Mouse (Mus musculus) myocyte (in vitro differentiated cells): Measurements from ENCODE around the gene Farp1. TPM values are rescaled to one million over a fixed set of nuclear protein-coding genes. Genes with fewer than 3 reads are reported as not detected.

ENCODE experiments used
- H3K27me3 ChIP-seq: one replicate; pipeline ENCODE4 v1.6.1; 2011; ENCODE audit not compliant: control insufficient read depth, insufficient read depth, insufficient read length
- H3K36me3 ChIP-seq: one replicate; pipeline ENCODE4 v1.6.1; 2011; ENCODE audit not compliant: control insufficient read depth, insufficient read depth
- H3K4me2 ChIP-seq: one replicate; pipeline ENCODE4 v1.6.1; 2011; ENCODE audit warnings: low read depth, control low read depth
- H3K4me3 ChIP-seq: one replicate; pipeline ENCODE4 v1.5.1; 2011; ENCODE audit warnings: mild to moderate bottlenecking, control low read depth, moderate library complexity
- H3K79me2 ChIP-seq: one replicate; pipeline ENCODE4 v1.6.1; 2011; ENCODE audit not compliant: control insufficient read depth, insufficient read depth
- H3ac ChIP-seq: one replicate; pipeline ENCODE4 v1.6.1; 2011; ENCODE audit not compliant: control insufficient read depth, insufficient read length
- CEBPB ChIP-seq: IDR thresholded peaks from 2 replicates; pipeline ENCODE4 v1.6.1; 2011; ENCODE audit warnings: mild to moderate bottlenecking, moderate library complexity; ENCODE audit not compliant: poor library complexity, insufficient read depth, severe bottlenecking
- E2F4 ChIP-seq: IDR thresholded peaks from one replicate; pipeline ENCODE4 v1.6.1; 2011; ENCODE audit warnings: mild to moderate bottlenecking, control low read depth, moderate library complexity; ENCODE audit not compliant: insufficient read depth
- MAX ChIP-seq: IDR thresholded peaks from one replicate; pipeline ENCODE4 v1.6.1; 2011; ENCODE audit warnings: low read depth, mild to moderate bottlenecking, control low read depth
- MYOD1 ChIP-seq, 3 experiments: IDR thresholded peaks; one replicate each; pipeline ENCODE4 v1.6.1; 2011; ENCODE audit warnings: control low read depth in 2 of 3, low read depth in 2 of 3, mild to moderate bottlenecking in 2 of 3, moderate library complexity in 1 of 3; ENCODE audit not compliant: insufficient read length in 2 of 3, control insufficient read depth in 1 of 3
- MYOG ChIP-seq, 3 experiments: IDR thresholded peaks; one replicate each; pipeline ENCODE4 v1.6.1; 2011; ENCODE audit warnings: control low read depth in 2 of 3, low read depth in 2 of 3, mild to moderate bottlenecking in 2 of 3; ENCODE audit not compliant: insufficient read length in 2 of 3, control insufficient read depth in 1 of 3, insufficient read depth in 1 of 3
- POLR2A ChIP-seq: IDR thresholded peaks from one replicate; pipeline ENCODE4 v1.6.1; 2011; ENCODE audit warnings: low read depth, mild to moderate bottlenecking, control low read depth, moderate library complexity; ENCODE audit not compliant: insufficient read length
- POLR2AphosphoS2 ChIP-seq: IDR thresholded peaks from one replicate; pipeline ENCODE4 v1.6.1; 2011; ENCODE audit warnings: low read depth, control low read depth; ENCODE audit not compliant: insufficient read length
- REST ChIP-seq: IDR thresholded peaks from one replicate; pipeline ENCODE4 v1.6.1; 2011; ENCODE audit warnings: mild to moderate bottlenecking, control low read depth, moderate library complexity; ENCODE audit not compliant: insufficient read depth, insufficient read length
- SRF ChIP-seq: IDR thresholded peaks from one replicate; pipeline ENCODE4 v1.6.1; 2011; ENCODE audit warnings: low read depth; ENCODE audit not compliant: control insufficient read depth, insufficient read length
- TCF12 ChIP-seq: IDR thresholded peaks from one replicate; pipeline ENCODE4 v1.6.1; 2011; ENCODE audit warnings: mild to moderate bottlenecking, control low read depth; ENCODE audit not compliant: poor library complexity, insufficient read depth, severe bottlenecking
- TCF3 ChIP-seq: IDR thresholded peaks from one replicate; pipeline ENCODE4 v1.6.1; 2011; ENCODE audit warnings: low read depth, control low read depth; ENCODE audit not compliant: insufficient read length
- USF1 ChIP-seq: IDR thresholded peaks from one replicate; pipeline ENCODE4 v1.6.1; 2011; ENCODE audit warnings: low read depth, mild to moderate bottlenecking, control low read depth, moderate library complexity
- polyA plus RNA-seq: library from polyadenylated mRNA; unstranded; fragments of >200 nt; fragmentation: generic; extraction: Trizol; gene quantifications from one replicate; pipeline ENCODE4 v1.2.1, GENCODE M21; 2012; ENCODE audit warnings: missing spikeins

The Farp1 gene
- polyA plus RNA-seq, 1 experiment, result 29.7 TPM

GRCm38 (mm10) chr14:121149984-121150383, 115.0 kb downstream of the Farp1 start:
- H3K27me3 ChIP-seq, result no peaks in the 10 kb centered on the region
- H3K79me2 ChIP-seq, result peaks cover 28% of the 10 kb centered on the region
- no peak overlapping the region for H3K4me3 ChIP-seq
- no peak overlapping the region for H3K4me2 ChIP-seq
- TF ChIP-seq POLR2A (no peak), MYOD1 (IDR thresholded peaks at IDR 0.05; ENCODE audit: control insufficient read depth in 1 of 3, insufficient read length in 2 of 3, low read depth in 2 of 3) (no peak), USF1 (no peak), E2F4 (no peak), TCF12 (no peak), REST (no peak)
- H3K36me3 ChIP-seq, result no peaks in the 10 kb centered on the region
- H3ac ChIP-seq, result no peak overlapping the region

- Histone ChIP-seq H3K36me3 (no peaks in the 10 kb centered on the region), H3K4me3 (no peak overlapping the region), H3K4me2 (no peak overlapping the region), H3K27me3 (no peaks in the 10 kb centered on the region), H3K79me2 (peaks cover 33% of the 10 kb centered on the region), H3ac (no peak overlapping the region)
- TF ChIP-seq MAX (no peak), SRF (no peak), TCF3 (no peak), POLR2A (no peak), REST (no peak), MYOD1 (IDR thresholded peaks at IDR 0.05; ENCODE audit: control insufficient read depth in 1 of 3, insufficient read length in 2 of 3, low read depth in 2 of 3) (no peak), TCF12 (no peak), USF1 (no peak), E2F4 (no peak)
Measured at GRCm38 (mm10) chr14:121151837-121152236, 116.8 kb downstream of the Farp1 start.

GRCm38 (mm10) chr14:121152771-121153170, 117.8 kb downstream of the Farp1 start:
- no peaks in the 10 kb centered on the region for H3K36me3 ChIP-seq
- no peaks in the 10 kb centered on the region for H3K27me3 ChIP-seq
- H3K4me2 ChIP-seq, result no peak overlapping the region
- H3ac ChIP-seq, result no peak overlapping the region
- H3K79me2 ChIP-seq, result peaks cover 34% of the 10 kb centered on the region
- no peak overlapping the region for H3K4me3 ChIP-seq
- TF ChIP-seq USF1 (no peak), REST (no peak), TCF12 (no peak), MYOD1 (IDR thresholded peaks at IDR 0.05; ENCODE audit: control insufficient read depth in 1 of 3, insufficient read length in 2 of 3, low read depth in 2 of 3) (no peak), TCF3 (no peak), MAX (no peak), POLR2AphosphoS2 (no peak), E2F4 (no peak), MYOG (IDR thresholded peaks at IDR 0.05; ENCODE audit: control insufficient read depth in 1 of 3, insufficient read depth in 1 of 3, insufficient read length in 2 of 3, low read depth in 2 of 3) (no peak), SRF (no peak), POLR2A (no peak), CEBPB (no peak)

- H3K79me2 ChIP-seq, result peaks cover 30% of the 10 kb centered on the region
- no peak overlapping the region for H3K4me2 ChIP-seq
- TF ChIP-seq MYOD1 (IDR thresholded peaks at IDR 0.05; ENCODE audit: control insufficient read depth in 1 of 3, insufficient read length in 2 of 3, low read depth in 2 of 3), result no peak
- TF ChIP-seq MYOG (IDR thresholded peaks at IDR 0.05; ENCODE audit: control insufficient read depth in 1 of 3, insufficient read depth in 1 of 3, insufficient read length in 2 of 3, low read depth in 2 of 3), result no peak
- TF ChIP-seq CEBPB, result no peak
- H3K27me3 ChIP-seq, result no peaks in the 10 kb centered on the region
- no peak overlapping the region for H3ac ChIP-seq
- no peaks in the 10 kb centered on the region for H3K36me3 ChIP-seq
- H3K4me3 ChIP-seq, result no peak overlapping the region
Measured at GRCm38 (mm10) chr14:121153260-121153659, 118.3 kb downstream of the Farp1 start.

GRCm38 (mm10) chr14:121155173-121155572, 120.2 kb downstream of the Farp1 start:
- no peaks in the 10 kb centered on the region for H3K27me3 ChIP-seq
- no peak overlapping the region for H3K4me2 ChIP-seq
- H3ac ChIP-seq, result no peak overlapping the region
- H3K4me3 ChIP-seq, result no peak overlapping the region
- peaks cover 27% of the 10 kb centered on the region for H3K79me2 ChIP-seq
- no peak for TF ChIP-seq POLR2A
- TF ChIP-seq POLR2AphosphoS2, result no peak
- no peak for TF ChIP-seq TCF3
- TF ChIP-seq USF1, result no peak
- TF ChIP-seq REST, result no peak
- TF ChIP-seq MAX, result no peak
- no peak for TF ChIP-seq E2F4
- no peak for TF ChIP-seq MYOG (IDR thresholded peaks at IDR 0.05; ENCODE audit: control insufficient read depth in 1 of 3, insufficient read depth in 1 of 3, insufficient read length in 2 of 3, low read depth in 2 of 3)
- no peak for TF ChIP-seq SRF
- TF ChIP-seq CEBPB, result no peak
- no peak for TF ChIP-seq TCF12
- TF ChIP-seq MYOD1 (IDR thresholded peaks at IDR 0.05; ENCODE audit: control insufficient read depth in 1 of 3, insufficient read length in 2 of 3, low read depth in 2 of 3), result no peak
- no peaks in the 10 kb centered on the region for H3K36me3 ChIP-seq
